Mouse (Mus musculus) mesoderm, embryonic 11.5 days (tissue): ENCODE measurements around the gene Vcan.
A peak's percentile ranks its signal among the peaks of the same experiment; 100 is the strongest.

ENCODE experiments used
- DNase-seq: peaks from one replicate; pipeline ENCODE4 v3.0.0-alpha.2; 2012; ENCODE audit warnings: low read depth, low spot score

Gene Vcan

GRCm38 (mm10) chr13:89726492-89726891 is 15.8 kb downstream of the Vcan start:
- no peak for DNase-seq

DNA sequence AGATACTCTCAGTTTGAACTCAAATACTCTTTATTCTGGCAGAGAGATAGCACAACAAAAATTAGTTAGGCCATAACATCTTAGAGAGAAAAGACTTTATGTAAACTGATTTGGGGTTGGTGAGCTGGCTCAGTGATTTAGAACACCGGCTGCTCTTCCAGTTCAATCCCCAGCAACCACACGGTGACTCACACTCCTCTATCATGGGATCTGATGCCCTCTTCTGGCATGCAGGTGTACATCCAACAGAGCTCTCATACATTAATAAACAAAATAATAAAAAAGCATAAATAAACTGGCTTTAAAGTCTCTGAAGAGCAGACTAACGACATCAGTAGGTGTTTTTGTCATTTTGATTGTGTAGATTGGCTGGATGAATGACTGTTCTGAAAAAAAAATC is 21.8 kb downstream of the Vcan start:
- DNase-seq: no peak

DNA sequence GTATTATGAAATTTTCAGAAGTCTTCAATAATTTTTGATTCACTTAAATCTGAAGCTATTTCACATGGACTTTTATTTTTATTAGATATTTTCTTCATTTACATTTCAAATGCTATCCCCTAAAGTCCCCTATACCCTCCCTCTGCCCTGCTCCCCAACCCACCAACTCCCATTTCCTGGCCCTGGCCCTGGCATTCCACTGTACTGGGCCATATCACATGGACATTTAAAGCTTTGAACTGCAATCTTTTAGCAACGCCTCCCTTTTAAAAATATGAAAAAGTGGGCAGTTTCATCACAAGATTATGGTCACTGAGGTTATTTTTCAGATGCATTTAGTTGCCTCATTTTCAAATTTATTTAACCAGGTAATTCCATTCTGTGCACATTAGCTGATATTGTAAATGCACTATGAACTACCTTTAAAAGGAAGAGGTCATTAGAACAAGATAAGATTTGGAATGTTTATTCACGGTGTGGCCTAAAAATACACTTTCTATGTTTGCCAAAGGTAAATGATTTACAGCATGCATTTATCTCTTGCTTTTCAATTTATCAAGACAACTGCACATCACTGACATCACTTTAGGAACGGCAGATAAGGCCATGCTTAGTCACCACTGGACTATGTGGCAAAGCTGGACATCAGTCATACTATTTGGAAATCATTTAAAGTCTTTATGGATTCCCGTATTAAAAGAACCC is 32.7 kb downstream of the Vcan start:
- DNase-seq: no peak

- DNase-seq: no peak
Measured at GRCm38 (mm10) chr13:89708151-89708927, 34.0 kb downstream of the Vcan start.

- DNase-seq: no peak
Measured at GRCm38 (mm10) chr13:89702395-89702794, 39.9 kb downstream of the Vcan start.

- no peak for DNase-seq
Measured at GRCm38 (mm10) chr13:89699998-89700555, 42.2 kb downstream of the Vcan start.

- DNase-seq: no peak
Measured at GRCm38 (mm10) chr13:89692597-89692996, 49.7 kb downstream of the Vcan start.

DNA sequence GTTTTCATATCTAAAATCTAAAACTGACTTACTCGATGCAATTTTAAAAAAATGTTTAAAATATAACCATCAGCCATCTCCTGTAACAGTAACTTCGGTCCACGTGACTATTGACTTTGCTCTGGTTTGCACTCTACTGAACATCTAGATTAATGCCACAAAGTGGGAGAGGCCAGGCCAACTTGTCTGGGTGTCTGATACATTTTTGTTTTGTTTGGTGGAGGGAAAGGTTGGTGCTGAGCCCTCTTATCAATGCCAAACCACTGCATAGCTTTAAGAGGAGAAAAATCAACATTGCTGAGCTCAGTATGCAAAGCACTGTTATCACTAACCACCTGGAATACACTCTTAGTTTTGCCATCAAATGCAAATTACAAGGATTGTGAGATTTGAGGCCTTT is 58.8 kb downstream of the Vcan start:
- no peak for DNase-seq

DNA sequence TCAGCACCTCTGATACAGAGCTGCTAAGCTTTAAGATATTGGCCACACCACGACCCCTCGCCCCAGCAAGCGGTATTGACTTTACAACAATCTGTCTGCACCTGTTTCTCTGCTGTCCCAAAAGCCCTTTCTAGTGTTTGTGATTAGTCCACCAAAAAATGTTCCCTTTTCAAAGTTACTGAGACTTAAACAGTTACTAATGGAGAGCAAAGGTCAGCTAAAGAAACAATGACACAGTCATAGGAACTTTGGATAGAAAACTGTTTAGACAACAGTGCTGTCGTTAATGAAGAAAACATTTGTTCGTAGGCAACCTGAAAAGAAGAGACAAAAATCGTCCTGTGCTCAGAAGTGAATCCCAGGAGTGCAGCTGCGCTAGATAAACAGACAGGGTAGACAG is 60.1 kb downstream of the Vcan start:
- DNase-seq: no peak

DNA sequence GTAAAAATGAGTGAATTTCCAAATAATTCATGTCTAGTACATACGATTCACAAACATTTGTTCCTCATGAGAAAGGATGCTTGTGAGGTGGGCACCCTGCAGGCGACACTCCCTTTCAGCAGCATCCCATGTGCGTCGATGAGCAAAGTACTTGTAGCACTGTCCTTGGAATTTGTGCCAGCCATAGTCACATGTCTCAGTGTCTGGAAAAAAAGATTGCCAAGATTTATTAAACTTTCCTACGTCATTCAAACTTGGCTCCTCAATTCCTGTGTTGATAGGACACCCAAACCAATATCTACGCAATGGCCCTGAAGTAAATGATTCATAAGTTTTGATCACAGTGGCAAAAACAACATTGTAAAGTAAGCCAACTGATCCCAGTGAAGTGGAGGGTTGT is 62.6 kb downstream of the Vcan start:
- no peak for DNase-seq

- no peak for DNase-seq
Measured at GRCm38 (mm10) chr13:89670505-89670904, 71.8 kb downstream of the Vcan start.

DNA sequence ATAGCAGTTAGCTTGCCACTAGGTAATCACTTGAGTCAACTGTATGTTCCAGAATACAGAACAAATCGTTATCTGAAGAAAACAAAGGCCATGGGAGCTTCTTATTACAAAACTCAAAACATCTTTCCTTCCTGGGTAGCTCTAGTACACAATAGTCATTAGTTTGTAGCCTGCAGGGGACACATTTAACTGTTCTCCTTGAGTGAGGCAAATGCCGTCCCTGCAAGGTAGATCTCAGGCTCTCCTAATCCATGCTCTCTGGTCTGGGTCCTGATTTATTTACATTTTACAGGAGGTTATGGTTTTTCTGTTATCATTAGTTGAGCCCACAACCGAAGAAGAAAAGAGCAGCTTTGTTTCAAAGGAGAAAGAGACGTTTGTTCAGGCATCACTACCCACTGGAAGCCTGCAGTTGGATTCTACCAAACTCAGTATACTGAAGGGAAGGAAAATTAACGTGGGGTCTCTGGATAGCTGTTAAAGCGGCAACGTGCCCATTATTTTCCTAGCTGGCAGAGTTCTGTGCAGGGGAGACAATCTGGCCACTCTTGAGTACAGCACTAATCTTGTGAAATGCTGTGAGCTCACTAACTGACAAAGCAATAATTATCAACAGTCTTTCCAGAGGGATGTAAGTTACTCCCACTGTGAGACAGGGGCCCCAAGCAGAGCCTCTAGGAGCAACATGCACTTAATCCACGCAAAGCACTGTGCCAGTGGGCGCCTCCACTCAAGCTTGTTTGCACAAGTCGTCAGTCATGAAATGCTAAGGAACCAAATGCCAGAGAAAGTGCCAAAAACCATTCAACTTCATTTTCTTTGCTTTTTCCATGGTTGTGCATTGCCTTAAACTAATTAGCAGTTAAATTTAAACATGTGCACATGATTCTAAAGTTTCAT is 73.1 kb downstream of the Vcan start:
- no peak for DNase-seq

- DNase-seq: peak; percentile 34
Measured at GRCm38 (mm10) chr13:89668069-89668468, 74.2 kb downstream of the Vcan start.

DNA sequence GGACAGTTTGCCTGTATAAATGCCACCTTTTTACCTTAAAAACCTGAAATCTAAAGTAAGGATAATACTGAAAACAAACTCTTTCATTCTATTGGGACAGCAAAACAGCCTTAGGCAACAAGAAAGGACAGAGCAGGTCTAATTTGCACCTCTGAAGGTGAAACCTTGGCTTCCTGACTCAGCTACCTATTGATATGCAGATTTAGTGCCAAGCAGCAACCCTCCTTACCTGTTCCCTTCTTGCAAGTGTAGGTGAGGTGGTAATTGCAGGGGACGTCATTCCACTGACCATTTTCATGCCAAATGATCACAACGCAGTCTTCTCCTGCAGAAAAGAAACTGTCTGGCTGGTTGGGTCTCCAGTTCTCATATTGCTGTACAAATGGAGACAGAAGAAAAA is 80.6 kb downstream of the Vcan start:
- DNase-seq: no peak

DNA sequence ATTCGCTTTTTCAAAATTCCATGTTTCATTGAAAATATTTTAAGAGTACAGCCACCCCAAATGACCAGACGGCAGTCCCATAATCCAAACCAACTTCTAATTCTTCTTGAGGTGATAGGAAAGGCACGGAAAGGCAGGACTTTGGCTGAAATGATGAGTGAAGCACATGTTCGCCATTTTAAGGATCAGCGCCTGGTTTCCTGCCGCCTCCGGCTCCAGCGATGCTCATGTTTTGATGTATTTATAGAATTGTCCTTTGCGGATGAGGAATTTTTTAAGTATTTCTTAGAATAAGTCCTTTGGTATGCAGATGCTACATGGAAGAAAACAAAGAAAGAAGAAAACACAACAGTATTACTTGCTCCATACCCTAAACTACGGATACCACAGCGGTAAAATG is 85.3 kb downstream of the Vcan start:
- DNase-seq: no peak

- no peak for DNase-seq
Measured at GRCm38 (mm10) chr13:89653279-89653678, 89.0 kb downstream of the Vcan start.

GRCm38 (mm10) chr13:89652773-89653172 is 89.5 kb downstream of the Vcan start:
- DNase-seq: no peak

DNA sequence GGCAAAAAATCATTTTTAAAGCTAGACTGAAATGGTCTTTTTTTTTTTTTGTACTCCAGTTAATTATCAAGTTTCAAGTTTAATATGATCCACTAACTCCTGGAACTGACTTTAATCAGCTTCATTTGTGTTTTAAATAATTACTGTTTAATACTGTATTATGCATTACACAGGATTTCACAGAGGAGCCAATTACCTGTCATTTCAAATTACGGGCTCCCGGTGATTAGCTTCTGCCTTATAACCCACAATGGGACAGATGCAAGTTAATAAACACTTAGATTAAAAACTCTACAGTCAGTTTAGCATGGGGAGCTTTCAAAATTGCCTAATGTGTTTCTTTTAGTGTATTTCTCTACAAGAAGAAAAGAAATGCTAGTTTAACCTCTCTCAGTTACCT is 96.7 kb downstream of the Vcan start:
- DNase-seq: no peak

DNA sequence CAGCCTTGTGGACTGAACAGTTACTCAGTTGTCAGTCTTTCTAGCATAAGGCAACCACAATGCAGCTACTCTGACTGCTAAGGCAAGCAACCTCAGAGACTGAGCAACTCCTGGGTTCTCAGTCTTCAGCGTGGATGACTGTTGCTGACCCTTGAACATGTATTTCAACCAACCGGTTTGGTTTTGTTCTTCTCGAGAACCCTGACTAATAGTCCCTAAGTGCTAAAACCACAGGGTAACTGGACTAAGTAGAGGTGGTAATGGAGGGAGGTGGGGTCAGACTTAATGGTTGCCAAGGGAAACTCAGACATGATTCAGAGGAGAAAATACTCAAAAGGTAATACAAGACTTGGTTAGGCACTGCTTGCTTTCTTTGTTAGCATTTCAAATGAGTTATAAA is 105.3 kb downstream of the Vcan start:
- DNase-seq: no peak

- DNase-seq: peak; percentile 74
Measured at GRCm38 (mm10) chr13:89634137-89634683, 108.1 kb downstream of the Vcan start.

- no peak for DNase-seq
Measured at GRCm38 (mm10) chr13:89619064-89619463, 123.2 kb downstream of the Vcan start.

- DNase-seq: no peak
Measured at GRCm38 (mm10) chr13:89607399-89607798, 134.9 kb downstream of the Vcan start.
